Mouse (Mus musculus) G1E-ER4 (cell line): Measurements from ENCODE around the gene Bcat2. TPM values are rescaled to one million over a fixed set of nuclear protein-coding genes. Genes with fewer than 3 reads are reported as not detected.

Source experiments
- GATA1 ChIP-seq: IDR thresholded peaks from one replicate; pipeline ENCODE4 v1.8.0; 2012; ENCODE audit warnings: low read length, inconsistent platforms
- polyA plus RNA-seq: library from polyadenylated mRNA; stranded (reverse); fragments of >175 nt; gene quantifications from 2 replicates; pipeline ENCODE4 v1.2.3, GENCODE M21; 2012

The Bcat2 gene
- polyA plus RNA-seq, 1 experiment = 83.5 TPM

GRCm38 (mm10) chr7:45593118-45593815 is 23.3 kb downstream of the Bcat2 start:
- no peak for TF ChIP-seq GATA1

GRCm38 (mm10) chr7:45595176-45595575 is 25.2 kb downstream of the Bcat2 start:
- no peak for TF ChIP-seq GATA1

GRCm38 (mm10) chr7:45596107-45596506 is 26.2 kb downstream of the Bcat2 start:
- TF ChIP-seq GATA1 = no peak

GRCm38 (mm10) chr7:45597013-45597412 is 27.1 kb downstream of the Bcat2 start:
- no peak for TF ChIP-seq GATA1

GRCm38 (mm10) chr7:45597527-45597926 is 27.6 kb downstream of the Bcat2 start:
- TF ChIP-seq GATA1 = no peak

- no peak for TF ChIP-seq GATA1
Observed at GRCm38 (mm10) chr7:45598960-45599879, 29.3 kb downstream of the Bcat2 start.

GRCm38 (mm10) chr7:45605704-45606289 is 35.8 kb downstream of the Bcat2 start:
- TF ChIP-seq GATA1 = no peak

GRCm38 (mm10) chr7:45609511-45609910 is 39.6 kb downstream of the Bcat2 start:
- no peak for TF ChIP-seq GATA1

GRCm38 (mm10) chr7:45616277-45616676 is 46.3 kb downstream of the Bcat2 start:
- no peak for TF ChIP-seq GATA1

GRCm38 (mm10) chr7:45617042-45617695 is 47.2 kb downstream of the Bcat2 start, which contains the start of gene Fut1:
Gene Fut1 (plus strand): TSS chr7:45617289.
- TF ChIP-seq GATA1 = no peak

GRCm38 (mm10) chr7:45618316-45618715 is 48.4 kb downstream of the Bcat2 start:
- no peak for TF ChIP-seq GATA1

GRCm38 (mm10) chr7:45619592-45619991 is 49.6 kb downstream of the Bcat2 start:
- TF ChIP-seq GATA1 = no peak

GRCm38 (mm10) chr7:45621443-45621842 is 51.5 kb downstream of the Bcat2 start, which contains the start of gene Izumo1:
Gene Izumo1 (plus strand): TSS chr7:45621811.
- no peak for TF ChIP-seq GATA1

GRCm38 (mm10) chr7:45623507-45623906 is 53.6 kb downstream of the Bcat2 start:
- no peak for TF ChIP-seq GATA1

- no peak for TF ChIP-seq GATA1
Observed at GRCm38 (mm10) chr7:45624718-45625117, 54.8 kb downstream of the Bcat2 start.

- no peak for TF ChIP-seq GATA1
Observed at GRCm38 (mm10) chr7:45625481-45625880, 55.5 kb downstream of the Bcat2 start.
